Mouse (Mus musculus) limb, embryonic 11.5 days (tissue): ENCODE data around the gene Khsrp. TPM values are rescaled to one million over a fixed set of nuclear protein-coding genes. Genes with fewer than 3 reads are reported as not detected.
A peak's percentile ranks its signal among the peaks of the same experiment; 100 is the strongest.
"Not testable (repeated sequence)": the region's sequence is repeated elsewhere in the genome, so short reads cannot be mapped to it uniquely, and the experiment has no call there.

Experiments
- ATAC-seq: fragments of 200-750 bp; cut with Nextera tagmentation; 2 replicates; pipeline ENCODE4 v1.8.0; 2017; ENCODE audit warnings: low read depth; ENCODE audit not compliant: insufficient number of reproducible peaks, low FRiP score, low TSS enrichment
- DNase-seq: peaks from one replicate; pipeline ENCODE4 v3.0.0-alpha.2; 2015; ENCODE audit warnings: low spot score
- H3K27ac ChIP-seq: fragments of 300-500 bp; sonication (generic); replicated peaks from 2 replicates; pipeline ENCODE4 v1.5.1; 2014; ENCODE audit warnings: low read depth, mild to moderate bottlenecking, low read length
- H3K27me3 ChIP-seq: fragments of 300-500 bp; sonication (generic); 2 replicates; pipeline ENCODE4 v1.6.1; 2014; ENCODE audit warnings: mild to moderate bottlenecking, low read length, mixed read lengths; ENCODE audit not compliant: control insufficient read depth, insufficient read depth
- H3K36me3 ChIP-seq: fragments of 300-500 bp; sonication (generic); 2 replicates; pipeline ENCODE4 v1.6.1; 2014; ENCODE audit warnings: mild to moderate bottlenecking, low read length, moderate library complexity, mixed read lengths; ENCODE audit not compliant: control insufficient read depth, insufficient read depth
- H3K4me1 ChIP-seq: fragments of 300-500 bp; sonication (generic); 2 replicates; pipeline ENCODE4 v1.6.1; 2014; ENCODE audit warnings: low read length, mixed read lengths; ENCODE audit not compliant: control insufficient read depth, insufficient read depth
- H3K4me2 ChIP-seq: fragments of 300-500 bp; sonication (generic); 2 replicates; pipeline ENCODE4 v1.6.1; 2014; ENCODE audit warnings: low read depth, mild to moderate bottlenecking, moderate library complexity; ENCODE audit not compliant: severe bottlenecking
- H3K4me3 ChIP-seq: fragments of 300-500 bp; sonication (generic); 2 replicates; pipeline ENCODE4 v1.5.1; 2014; ENCODE audit warnings: low read depth, low read length
- H3K9ac ChIP-seq: fragments of 300-500 bp; sonication (generic); 2 replicates; pipeline ENCODE4 v1.6.1; 2014; ENCODE audit warnings: mild to moderate bottlenecking, low read length
- H3K9me3 ChIP-seq: fragments of 300-500 bp; sonication (generic); 2 replicates; pipeline ENCODE4 v1.6.1; 2016; ENCODE audit warnings: low read length; ENCODE audit not compliant: control insufficient read depth
- WGBS: fragments of 180-500 bp; shearing (Covaris S2); extraction: QIAGEN DNeasy Blood & Tissue Kit; methylation state at CpG from one replicate; pipeline ENCODE4 v1.1.7; 2014; 5-methylcytosine and 5-hydroxymethylcytosine counted together
- polyA plus RNA-seq: library from polyadenylated mRNA; unstranded; fragments of >200 nt; fragmentation: Nextera tagmentation; extraction: Ambion mirVana; gene quantifications from 2 replicates; pipeline ENCODE4 v1.2.1, GENCODE M21; 2014

The Khsrp gene
- polyA plus RNA-seq, 1 experiment from 2014 or later: 48.4 TPM

GRCm38 (mm10) chr17:57062548-57062947 lies 31.2 kb upstream of the Khsrp start:
- Histone ChIP-seq H3K4me3 (peak overlapping the region; percentile 17; the same call in 1 of the 2 replicates), H3K9ac (no peak overlapping the region), H3K4me1 (no peaks in the 10 kb centered on the region), H3K4me2 (peak overlapping the region; percentile 24; the same call in 1 of the 2 replicates), H3K36me3 (no peaks in the 10 kb centered on the region), H3K27ac (no peak overlapping the region), H3K9me3 (no peaks in the 10 kb centered on the region), H3K27me3 (peaks cover 46% of the 10 kb centered on the region)
- DNase-seq: no peak
- WGBS: 1% methylated on average over 21 of the region's 22 CpGs
- ATAC-seq: no peak

DNA sequence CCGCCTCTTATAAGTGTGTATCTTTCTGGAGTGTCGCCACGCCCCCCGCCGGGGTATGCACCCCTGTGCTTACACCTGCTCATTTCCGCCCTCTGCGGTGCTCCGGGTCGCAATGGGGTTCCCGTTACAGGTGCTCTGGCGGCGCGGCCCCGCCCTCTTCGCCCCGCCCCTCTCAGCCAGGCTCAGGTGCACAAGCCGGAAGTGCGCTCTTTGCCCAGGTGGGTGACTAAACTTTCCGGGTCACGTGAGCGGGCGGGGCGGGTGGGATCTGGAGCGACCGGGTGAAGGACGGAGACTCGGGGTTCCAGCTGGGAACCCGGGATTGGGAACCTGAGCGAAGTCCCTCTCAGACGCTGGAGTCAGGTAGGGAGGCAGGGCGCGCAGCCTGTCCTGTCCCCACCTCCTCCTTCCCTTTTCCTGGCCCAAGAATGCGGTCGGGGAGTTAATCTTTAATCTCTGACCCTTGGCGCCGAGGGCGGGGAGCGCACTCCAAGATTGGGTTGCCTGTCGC lies 30.7 kb upstream of the Khsrp start:
- DNase-seq: no peak
- Histone ChIP-seq H3K4me3 (peak overlapping the region; percentile 17; the same call in 1 of the 2 replicates), H3K27ac (no peak overlapping the region), H3K4me2 (peak overlapping the region; percentile 24), H3K36me3 (no peaks in the 10 kb centered on the region), H3K27me3 (peaks cover 46% of the 10 kb centered on the region), H3K4me1 (no peaks in the 10 kb centered on the region), H3K9me3 (no peaks in the 10 kb centered on the region), H3K9ac (no peak overlapping the region)
- no peak for ATAC-seq
- WGBS: 1% methylated on average over 39 of the region's 39 CpGs

DNA sequence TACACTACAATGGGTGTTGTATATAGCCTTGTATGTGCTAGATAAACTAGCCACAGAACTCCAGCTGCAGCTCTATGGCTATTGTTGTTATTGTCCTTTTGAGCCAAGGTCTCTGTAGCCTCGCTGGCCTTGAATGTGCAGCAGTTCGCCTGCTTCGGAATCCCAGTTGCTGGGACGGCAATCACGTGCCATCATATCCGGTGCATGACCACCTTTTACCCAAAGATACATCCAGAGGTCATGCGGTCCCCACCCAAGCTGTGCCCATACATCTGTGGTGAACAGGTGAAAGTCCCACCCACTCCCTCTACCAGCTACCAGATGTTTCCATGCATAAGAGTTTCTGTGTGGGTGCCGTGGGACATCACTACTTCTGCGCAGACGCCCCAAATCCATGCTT lies 29.7 kb upstream of the Khsrp start:
- no peaks in the 10 kb centered on the region for H3K36me3 ChIP-seq
- DNase-seq: no peak
- H3K27me3 ChIP-seq: peaks cover 42% of the 10 kb centered on the region
- no peaks in the 10 kb centered on the region for H3K9me3 ChIP-seq
- no peak overlapping the region for H3K9ac ChIP-seq
- H3K4me2 ChIP-seq: peak overlapping the region; percentile 72; the same call in 1 of the 2 replicates
- ATAC-seq: no peak
- H3K4me3 ChIP-seq: no peak overlapping the region
- no peak overlapping the region for H3K27ac ChIP-seq
- no peaks in the 10 kb centered on the region for H3K4me1 ChIP-seq
- WGBS: 44% methylated on average over 10 of the region's 10 CpGs

DNA sequence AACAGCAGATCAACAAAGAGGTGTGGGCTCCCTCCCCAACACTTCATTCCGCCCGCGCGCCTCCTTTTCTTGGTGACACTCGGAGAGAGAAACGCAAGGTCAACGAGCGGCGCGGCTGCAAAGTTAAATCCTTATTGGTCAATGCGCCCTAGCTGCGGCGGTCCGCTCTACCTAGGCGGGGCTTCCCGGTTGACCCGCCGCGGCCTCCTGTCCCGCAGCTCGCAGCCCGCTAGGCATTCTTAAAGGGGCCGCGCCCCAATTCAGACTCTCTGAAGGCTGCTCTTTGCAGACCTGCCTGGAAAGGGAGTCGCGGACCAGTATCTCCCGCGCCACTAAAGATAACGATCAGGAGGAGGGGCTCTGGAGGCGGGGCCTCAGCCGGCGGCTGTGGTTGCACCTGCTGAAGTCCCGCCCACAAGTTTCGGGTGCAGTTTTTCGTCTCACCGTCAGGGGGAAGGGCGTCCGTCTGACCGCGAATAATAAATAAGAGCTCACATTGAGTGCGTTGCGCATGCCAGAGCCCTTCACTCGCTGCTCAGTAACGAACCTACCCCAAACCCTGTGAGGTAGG lies 29.0 kb upstream of the Khsrp start:
- Histone ChIP-seq H3K9ac (no peak overlapping the region), H3K4me1 (no peaks in the 10 kb centered on the region), H3K27me3 (peaks cover 39% of the 10 kb centered on the region), H3K4me2 (peak overlapping the region; percentile 72), H3K9me3 (no peaks in the 10 kb centered on the region), H3K27ac (no peak overlapping the region), H3K4me3 (peak overlapping the region; percentile 72), H3K36me3 (no peaks in the 10 kb centered on the region)
- ATAC-seq (peak; percentile 82), DNase-seq (peak; percentile 92)
- under 1% methylated on average over 44 of the region's 44 CpGs for WGBS

GRCm38 (mm10) chr17:57059486-57059977 lies 28.2 kb upstream of the Khsrp start, which contains the start of gene Slc25a23:
Slc25a23 (minus strand) TSS chr17:57059863.
- H3K27me3 ChIP-seq: peaks cover 34% of the 10 kb centered on the region
- DNase-seq (peak; percentile 83), ATAC-seq (peak; percentile 69)
- H3K9me3 ChIP-seq: no peaks in the 10 kb centered on the region
- no peak within 1 kb of the TSS for H3K27ac ChIP-seq
- no peaks in the 10 kb centered on the region for H3K36me3 ChIP-seq
- H3K4me1 ChIP-seq: no peaks in the 10 kb centered on the region
- peak within 1 kb of the TSS; percentile 72 for H3K4me2 ChIP-seq
- H3K4me3 ChIP-seq: peak within 1 kb of the TSS; percentile 72
- peak within 1 kb of the TSS; percentile 41 for H3K9ac ChIP-seq
- WGBS: 0% methylated on average over 38 of the region's 45 CpGs

- 0% methylated on average over 15 of the region's 22 CpGs for WGBS
- 0 out of 2 replicates have a peak, but pooled peaks have one; percentile 2 for ATAC-seq
Observed at GRCm38 (mm10) chr17:57058891-57059485, 27.7 kb upstream of the Khsrp start, which contains the start of gene Crb3. Crb3 (plus strand) TSS chr17:57059105.

GRCm38 (mm10) chr17:57056246-57056645 lies 24.9 kb upstream of the Khsrp start:
- Histone ChIP-seq H3K36me3 (no peaks in the 10 kb centered on the region), H3K27me3 (peaks cover 10% of the 10 kb centered on the region), H3K9ac (no peak overlapping the region), H3K4me2 (no peak overlapping the region), H3K9me3 (no peaks in the 10 kb centered on the region), H3K27ac (no peak overlapping the region), H3K4me1 (no peaks in the 10 kb centered on the region), H3K4me3 (no peak overlapping the region)
- DNase-seq (no peak), ATAC-seq (no peak)
- WGBS: 85% methylated on average over 3 of the region's 3 CpGs

More at GRCm38 (mm10) chr17:57058891-57059485, 27.7 kb upstream of the Khsrp start, which contains the start of gene Crb3:
- peak; percentile 57 for DNase-seq
- Histone ChIP-seq H3K4me1 (no peaks in the 10 kb centered on the region), H3K9me3 (no peaks in the 10 kb centered on the region), H3K27me3 (peaks cover 34% of the 10 kb centered on the region), H3K36me3 (no peaks in the 10 kb centered on the region), H3K4me2 (peak within 1 kb of the TSS; percentile 72), H3K27ac (no peak within 1 kb of the TSS), H3K9ac (peak within 1 kb of the TSS; percentile 41), H3K4me3 (peak within 1 kb of the TSS; percentile 72)

DNA sequence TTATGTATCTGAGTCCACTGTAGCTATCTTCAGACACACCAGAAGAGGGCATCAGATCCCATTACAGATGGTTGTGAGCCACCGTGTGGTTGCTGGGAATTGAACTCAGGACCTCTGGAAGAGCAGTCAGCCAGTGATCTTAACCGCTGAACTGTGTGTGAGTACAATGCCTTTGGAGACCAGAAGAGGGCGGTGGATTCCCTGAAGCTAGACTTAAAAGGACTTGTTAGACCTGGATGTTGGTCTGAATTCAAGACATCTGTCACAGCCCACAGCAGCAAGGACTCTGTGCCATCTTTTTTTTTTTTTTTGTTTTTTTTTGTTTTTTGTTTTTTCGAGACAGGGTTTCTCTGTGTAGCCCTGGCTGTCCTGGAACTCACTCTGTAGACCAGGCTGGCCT lies 20.4 kb upstream of the Khsrp start:
- H3K4me1 ChIP-seq, H3K27me3 ChIP-seq, H3K27ac ChIP-seq, H3K9ac ChIP-seq, H3K36me3 ChIP-seq, H3K4me2 ChIP-seq, H3K4me3 ChIP-seq, DNase-seq, H3K9me3 ChIP-seq, ATAC-seq: not testable (repeated sequence)
- WGBS: 91% methylated on average over 4 of the region's 4 CpGs
